Mouse (Mus musculus) frontal cortex, adult 2 months (tissue): ENCODE data around the gene Sec63. TPM values are rescaled to one million over a fixed set of nuclear protein-coding genes. Genes with fewer than 3 reads are reported as not detected.

Experiments used
- DNase-seq, 2 experiments: peaks; one replicate each; pipeline ENCODE4 v3.0.0; 2022; ENCODE audit warnings: low spot score in 1 of 2; ENCODE audit errors: extremely low spot score in 1 of 2
- polyA plus RNA-seq: library from polyadenylated mRNA; depleted of rRNA; stranded (reverse); fragments of >200 nt; gene quantifications from 2 replicates; pipeline ENCODE4 v1.2.3, GENCODE M21; 2012; rRNA removed

Gene Sec63
- 48.5 and 58.9 TPM in 2 replicates for polyA plus RNA-seq

DNA sequence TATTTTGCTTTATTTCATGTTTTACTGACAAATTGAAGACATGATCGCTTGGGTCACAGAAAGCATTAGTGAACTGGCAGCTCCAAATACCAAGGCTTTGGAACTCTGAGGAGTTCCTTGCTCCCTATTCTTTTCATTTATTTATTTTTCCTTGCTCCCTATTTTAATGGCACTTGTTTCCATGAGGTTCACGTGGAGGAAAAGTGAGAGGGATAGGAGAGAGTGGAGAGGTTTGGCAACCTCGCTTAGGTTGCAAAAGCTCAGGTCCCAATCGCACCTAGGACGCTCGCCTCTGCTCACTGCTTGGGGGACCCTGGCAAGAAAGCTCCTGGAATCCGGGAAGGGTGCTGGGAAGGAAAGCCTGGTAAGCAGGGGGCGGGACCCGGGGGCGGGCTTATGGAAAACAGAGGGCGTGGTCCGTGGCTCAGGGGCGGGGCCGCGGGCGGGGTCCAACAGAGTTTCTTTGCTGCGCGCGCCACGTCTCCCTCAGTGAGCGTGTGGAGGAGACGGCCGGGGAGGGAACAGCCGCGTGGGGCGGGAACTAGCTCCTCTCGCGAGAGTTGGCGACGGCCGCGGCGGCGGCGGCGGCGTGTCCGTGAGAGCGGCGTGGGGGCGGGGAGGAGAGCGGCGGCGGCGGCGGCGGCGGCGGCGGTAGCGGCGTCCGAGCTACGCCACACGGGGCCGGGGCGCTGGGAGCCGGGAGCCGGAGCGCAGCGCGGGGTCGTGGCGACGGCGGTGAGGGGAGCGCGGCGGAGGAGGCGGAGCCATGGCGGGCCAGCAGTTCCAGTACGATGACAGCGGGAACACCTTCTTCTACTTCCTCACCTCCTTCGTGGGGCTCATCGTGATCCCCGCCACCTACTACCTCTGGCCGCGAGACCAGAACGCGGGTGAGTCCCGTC is at the start of gene Sec63:
Gene Sec63 (plus strand): TSS at position 498 of the 902 bp plus-strand sequence.
- peak; percentile 95 to 98 for DNase-seq

DNA sequence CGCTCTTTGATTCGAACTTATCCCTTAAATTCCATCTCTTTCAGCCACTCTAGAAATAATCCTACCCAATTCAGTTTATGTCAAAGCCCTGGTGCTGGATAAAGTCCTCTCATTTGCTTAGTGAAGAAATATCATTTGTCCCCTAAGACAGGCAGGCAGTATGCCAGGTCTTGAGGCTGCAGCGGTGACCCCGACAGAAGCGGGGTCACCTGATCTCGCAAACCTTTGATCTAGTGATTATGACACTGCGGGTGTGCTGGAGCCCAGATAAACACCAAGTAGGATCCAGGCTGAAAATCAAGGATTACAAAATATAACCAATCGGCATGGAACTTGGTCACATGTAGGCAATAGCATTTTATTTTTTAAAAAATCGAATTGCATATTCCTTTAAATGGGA is 46.6 kb upstream of the Sec63 start:
- DNase-seq: no peak

DNA sequence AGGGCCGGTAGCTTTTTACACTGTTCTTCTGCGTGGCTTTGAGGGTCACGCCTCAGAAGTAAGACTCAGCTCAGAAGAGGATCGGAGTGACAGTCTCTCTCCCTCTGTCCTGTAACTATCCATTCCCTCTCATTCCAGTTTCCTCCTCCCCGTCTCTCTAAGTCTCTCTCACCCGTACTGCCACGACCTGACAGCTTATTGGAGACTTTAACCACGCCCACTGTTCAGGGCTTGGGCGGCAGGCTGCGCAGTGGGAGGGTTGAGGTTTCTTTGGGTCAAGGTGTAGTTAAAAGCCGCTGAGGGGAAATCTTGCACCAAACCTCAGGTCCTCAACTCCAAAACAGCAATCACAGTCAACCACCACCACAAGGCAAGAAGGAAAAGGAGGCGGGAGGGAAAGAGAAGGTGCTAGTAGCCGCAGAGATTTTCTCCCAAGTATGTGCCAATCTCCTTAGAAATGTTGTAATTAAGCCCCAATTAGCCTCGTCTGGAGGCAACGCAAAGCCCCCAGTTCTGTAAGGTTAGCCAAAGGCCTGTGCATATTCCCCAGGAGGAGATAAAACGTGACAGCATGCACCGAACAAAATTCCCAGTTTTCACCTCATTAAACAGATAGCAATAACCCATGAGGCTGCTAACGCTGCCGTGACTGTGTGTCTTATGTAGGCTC is 45.8 kb upstream of the Sec63 start:
- no peak for DNase-seq

- no peak for DNase-seq
Measured at GRCm38 (mm10) chr10:42722116-42722515, 39.2 kb upstream of the Sec63 start.

DNA sequence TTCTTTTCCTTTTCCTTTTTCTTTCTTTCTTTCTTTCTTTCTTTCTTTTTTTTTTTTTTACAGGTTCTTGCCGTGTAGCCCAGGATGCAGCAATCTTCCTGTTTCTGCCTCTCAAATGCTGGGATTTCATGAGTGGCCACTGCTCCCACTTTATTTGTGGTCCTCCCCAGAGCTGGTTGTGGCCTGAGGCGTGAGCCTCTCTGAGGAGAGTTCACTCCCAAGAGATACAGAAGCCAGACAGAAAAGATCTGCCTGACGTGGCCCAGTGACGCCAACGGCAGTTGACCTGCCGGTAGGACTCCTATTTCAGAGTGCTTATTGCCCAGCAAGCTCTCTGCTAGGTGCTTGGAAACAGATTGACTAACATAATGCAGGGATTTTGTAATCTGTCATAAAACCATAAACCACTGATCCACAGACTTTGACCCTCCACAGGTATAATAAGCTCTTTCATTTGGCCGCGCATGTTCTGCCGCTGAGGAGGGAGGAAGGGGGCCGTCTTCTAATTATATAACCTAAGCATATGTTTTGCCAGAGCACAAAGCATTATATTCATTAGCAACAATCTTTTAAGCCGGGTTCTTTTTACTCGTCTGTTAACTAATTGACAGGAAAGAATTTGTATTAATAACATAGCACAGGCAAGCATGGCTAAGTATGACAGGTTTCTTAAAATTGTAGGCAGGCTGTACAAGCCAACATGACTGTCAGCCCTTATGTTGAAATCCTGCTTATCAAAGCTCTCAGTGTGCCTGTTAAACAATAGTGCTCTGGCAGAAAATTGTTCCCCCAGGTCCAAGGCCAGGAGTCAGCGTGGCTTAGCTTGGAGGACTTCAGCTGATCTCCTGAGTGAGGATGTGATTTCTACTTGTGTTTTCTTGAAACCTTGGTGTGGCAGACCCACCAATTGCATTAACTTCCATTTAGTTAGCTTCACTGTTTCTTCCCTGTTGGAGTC is 37.7 kb upstream of the Sec63 start:
- no peak for DNase-seq

GRCm38 (mm10) chr10:42729607-42730006 is 31.7 kb upstream of the Sec63 start:
- no peak for DNase-seq

DNA sequence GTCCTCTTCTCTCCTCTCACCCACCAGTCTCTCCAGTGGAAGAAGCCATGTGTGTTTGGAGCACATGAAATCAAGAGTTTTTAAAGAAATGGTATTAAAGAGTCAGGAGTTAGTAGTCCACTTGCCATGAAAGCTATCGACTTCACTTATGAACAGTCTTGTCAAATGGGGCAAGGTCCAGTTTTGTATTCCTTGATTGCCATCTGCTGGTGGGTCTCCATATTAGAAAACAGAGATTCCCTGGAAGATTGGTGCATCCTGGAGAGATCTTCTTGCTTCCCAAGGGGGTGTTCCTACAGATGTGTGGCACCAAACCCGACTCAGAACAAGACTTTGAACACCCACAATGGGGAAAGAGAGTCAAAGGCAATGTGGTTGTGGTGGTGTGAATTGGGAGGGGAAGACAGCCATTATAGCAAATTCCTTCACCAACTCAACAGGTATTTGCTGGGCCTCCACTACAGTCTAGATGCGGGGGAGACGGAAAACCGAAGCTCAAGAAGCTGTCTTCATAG is 26.7 kb upstream of the Sec63 start:
- peak; percentile 5 to 69 for DNase-seq

GRCm38 (mm10) chr10:42751813-42752212 is 9.5 kb upstream of the Sec63 start:
- no peak for DNase-seq

DNA sequence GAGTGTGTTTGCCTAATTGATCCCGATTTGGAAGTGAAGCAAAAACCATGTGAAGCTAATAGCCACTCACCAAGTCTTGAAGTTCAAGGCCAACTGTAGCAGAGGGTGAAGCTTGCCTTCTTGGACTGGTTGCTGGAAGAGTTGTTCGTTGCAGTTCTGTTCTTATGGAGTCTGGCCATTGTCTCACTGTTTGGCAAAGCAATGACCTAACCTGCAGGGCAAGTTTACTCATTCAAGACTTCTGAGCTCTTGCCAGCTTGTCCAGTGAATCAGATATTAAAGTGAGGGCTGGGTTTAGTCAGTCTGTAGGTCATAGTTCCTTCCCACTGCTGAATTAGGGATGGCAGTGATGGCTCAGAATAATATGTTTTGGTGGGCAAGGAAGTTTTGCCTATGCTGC is 7.0 kb upstream of the Sec63 start:
- DNase-seq: no peak

GRCm38 (mm10) chr10:42759741-42760140 is 1.6 kb upstream of the Sec63 start:
- no peak for DNase-seq

GRCm38 (mm10) chr10:42760329-42760728 is 967 bp upstream of the Sec63 start:
- no peak for DNase-seq

DNA sequence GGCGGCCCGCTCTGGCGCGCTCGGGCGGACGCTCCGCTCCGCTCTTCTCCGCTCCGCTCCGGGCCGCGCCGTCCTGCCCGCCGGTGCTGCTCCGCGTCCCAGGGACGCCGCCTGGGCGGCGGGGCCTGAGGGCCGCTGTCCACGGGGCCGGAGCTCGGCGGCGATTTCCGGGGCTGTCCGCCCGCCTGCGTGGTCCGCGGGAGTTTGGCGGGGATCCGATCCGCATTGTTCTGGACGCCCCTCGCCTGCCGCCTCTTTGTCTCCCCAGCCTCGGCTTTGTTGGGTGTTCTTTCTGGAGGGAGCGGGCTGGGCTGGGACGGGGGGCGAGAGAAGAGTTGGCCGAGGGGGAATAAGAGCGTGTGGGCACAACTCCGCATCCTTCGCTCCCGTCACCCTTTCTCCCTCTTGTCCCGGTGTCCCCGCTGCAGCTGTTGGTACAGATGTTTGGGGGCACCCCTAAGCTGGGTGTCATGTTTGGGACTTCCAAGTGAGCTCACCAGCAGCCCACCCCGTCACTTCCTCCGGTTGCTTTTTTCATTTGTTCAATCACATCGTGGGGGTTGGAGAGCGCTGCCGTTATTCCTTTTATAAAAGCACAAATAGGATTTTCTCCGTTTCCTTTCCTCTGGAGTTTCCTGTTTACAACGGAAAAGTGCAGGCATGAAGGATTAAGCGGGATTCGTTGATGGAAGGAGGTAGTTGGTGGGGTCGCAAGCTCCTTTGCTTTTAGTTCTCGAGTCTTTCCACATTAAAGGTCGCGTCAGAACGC is 789 bp downstream of the Sec63 start:
- DNase-seq: peak in 1 of 2 experiments; percentile 24

- DNase-seq: no peak
Measured at GRCm38 (mm10) chr10:42762670-42763058, 1.4 kb downstream of the Sec63 start.

GRCm38 (mm10) chr10:42763246-42763645 is 1.9 kb downstream of the Sec63 start:
- DNase-seq: no peak

- no peak for DNase-seq
Measured at GRCm38 (mm10) chr10:42765344-42765743, 4.0 kb downstream of the Sec63 start.

GRCm38 (mm10) chr10:42775450-42775849 is 14.2 kb downstream of the Sec63 start:
- DNase-seq: no peak

- DNase-seq: no peak
Measured at GRCm38 (mm10) chr10:42780753-42781152, 19.5 kb downstream of the Sec63 start.

DNA sequence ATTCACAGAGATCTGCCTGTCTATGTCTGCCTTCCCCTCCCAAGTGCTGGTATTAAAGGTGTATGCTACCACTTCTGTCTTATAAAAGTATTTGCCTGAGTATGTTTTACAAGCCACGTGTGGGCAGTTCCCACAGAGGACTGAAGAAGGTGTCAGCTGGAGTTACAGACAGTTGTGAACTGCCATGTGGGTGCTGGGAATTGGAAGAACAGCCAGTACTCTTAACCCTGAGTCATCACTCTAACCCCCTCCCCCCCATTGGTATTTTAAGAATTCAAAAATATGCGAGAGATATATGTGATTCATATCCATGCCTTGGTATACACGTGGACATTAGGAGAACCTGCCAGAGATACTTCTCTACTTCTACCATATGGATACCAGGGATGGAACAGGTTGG is 20.4 kb downstream of the Sec63 start:
- DNase-seq: peak; percentile 33 to 48

DNA sequence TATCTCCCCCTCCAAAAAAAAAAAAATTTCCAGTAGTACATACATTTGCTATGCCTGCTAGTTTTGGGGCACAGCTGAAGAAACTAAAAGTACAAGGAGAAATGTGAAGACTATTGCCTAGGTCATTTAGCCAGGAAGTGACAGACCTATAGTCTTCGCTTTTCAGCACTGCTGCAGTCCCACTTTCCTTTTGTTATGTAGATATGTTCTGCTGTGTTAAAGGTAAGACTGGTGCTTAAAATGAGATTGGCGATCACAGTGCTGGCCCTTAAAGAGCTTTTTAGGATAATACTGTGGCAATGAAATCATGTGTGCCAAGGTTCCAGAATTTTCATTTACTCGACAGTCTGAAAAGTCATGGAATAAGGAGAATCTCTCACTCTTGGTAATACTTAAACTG is 39.6 kb downstream of the Sec63 start:
- no peak for DNase-seq

DNA sequence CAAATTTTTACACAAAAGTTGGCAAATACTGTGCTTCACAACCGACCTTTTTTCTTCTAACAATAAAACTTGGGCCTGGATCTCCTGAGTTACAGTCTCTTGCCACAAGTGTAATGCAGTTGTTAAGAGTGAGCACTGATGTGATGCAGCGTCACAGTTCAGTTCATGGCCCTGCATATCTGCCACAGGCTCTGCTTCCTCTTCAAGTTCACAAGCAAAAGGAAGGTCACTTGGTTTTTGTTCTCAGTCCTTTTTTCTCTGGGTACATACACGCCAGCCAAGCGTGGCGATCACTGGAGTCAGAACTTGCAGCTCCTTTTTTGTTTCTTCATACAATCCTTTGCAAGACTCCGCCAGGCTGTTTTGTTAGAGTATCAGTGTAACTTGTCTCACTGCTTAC is 64.6 kb downstream of the Sec63 start:
- DNase-seq: no peak
